Mouse (Mus musculus) lung, postnatal 14 days (tissue): ENCODE data around the gene Gm10318.

Experiments used
- DNase-seq: peaks from one replicate; pipeline ENCODE4 v3.0.0; 2021

Gene Gm10318

DNA sequence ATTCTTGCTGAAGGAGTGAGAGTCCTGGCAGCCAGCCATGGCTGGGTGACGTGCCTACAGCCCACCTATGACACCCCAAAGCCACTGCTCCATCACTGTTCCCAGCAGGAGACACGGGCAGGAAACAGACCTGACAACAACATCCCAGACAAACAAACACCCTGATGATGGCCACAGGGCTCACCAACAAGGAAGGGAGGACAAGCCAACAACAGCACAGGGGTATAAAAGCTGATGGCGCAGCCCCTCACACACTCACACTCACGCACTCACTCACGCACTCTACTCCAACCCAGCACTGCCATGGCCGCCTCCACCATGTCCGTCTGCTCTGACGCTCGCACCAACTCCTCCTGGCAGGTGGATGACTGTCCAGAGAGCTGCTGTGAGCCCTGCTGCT lies at the start of gene Gm10318:
Gm10318 (plus strand) TSS at position 301 of the 400 bp plus-strand sequence.
- no peak for DNase-seq

DNA sequence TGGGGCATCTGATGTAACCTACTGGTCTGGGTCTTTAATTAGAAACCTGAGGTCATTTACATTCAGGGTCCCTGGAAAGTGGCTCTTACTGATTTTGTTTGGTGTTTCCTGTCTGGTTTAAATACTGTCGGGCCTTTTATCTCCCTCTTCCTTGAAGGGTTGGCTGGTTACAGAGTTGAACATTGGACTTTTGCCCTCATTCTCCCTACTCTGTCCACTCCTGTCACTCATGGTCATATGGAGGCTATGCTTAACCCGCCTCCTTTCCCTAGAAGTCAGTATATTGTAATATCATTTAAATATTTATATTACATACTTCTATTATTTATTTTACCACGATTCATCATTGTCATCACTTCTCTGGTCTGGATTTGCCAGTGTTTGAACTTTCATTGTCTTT lies 48.6 kb upstream of the Gm10318 start:
- no peak for DNase-seq

DNA sequence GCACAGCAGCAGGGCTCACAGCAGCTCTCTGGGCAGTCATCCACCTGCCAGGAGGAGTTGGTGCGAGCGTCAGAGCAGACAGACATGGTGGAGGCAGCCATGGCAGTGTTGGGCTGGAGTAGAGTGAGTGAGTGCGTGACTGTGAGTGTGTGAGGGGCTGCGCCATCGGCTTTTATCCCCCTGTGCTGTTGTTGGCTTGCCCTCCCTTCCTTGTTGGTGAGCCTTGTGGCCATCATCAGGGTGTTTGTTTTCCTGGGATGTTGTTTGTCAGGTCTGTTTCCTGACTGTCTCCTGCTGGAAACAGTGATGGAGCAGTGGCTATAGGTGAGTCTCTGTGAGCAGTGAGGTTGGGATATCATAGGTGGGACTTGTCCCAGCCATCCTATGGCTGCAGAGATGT lies 40.9 kb upstream of the Gm10318 start, which contains the start of gene Gm9507:
Gm9507 (minus strand) TSS at position 101 of the 400 bp plus-strand sequence.
- DNase-seq, result no peak

DNA sequence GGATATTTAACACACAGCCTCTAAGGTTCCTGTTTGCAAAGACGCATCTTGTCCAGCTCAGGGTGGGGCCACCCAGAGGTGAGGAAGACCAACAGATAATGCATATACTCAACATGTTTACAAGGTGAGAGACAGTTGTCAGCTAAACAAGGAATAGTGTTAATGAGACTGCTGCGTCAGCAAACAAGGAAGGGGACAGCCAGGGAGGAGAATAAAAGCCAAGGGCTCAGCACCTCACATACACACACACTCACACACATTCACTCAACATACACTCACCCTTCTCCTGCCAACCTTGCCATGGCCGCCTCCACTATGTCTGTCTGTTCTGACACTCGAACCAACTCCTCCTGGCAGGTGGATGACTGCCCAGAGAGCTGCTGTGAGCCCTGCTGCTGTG lies 38.3 kb upstream of the Gm10318 start, which contains the start of gene Gm2696:
Gm2696 (plus strand) TSS at position 301 of the 400 bp plus-strand sequence.
- DNase-seq, result no peak

DNA sequence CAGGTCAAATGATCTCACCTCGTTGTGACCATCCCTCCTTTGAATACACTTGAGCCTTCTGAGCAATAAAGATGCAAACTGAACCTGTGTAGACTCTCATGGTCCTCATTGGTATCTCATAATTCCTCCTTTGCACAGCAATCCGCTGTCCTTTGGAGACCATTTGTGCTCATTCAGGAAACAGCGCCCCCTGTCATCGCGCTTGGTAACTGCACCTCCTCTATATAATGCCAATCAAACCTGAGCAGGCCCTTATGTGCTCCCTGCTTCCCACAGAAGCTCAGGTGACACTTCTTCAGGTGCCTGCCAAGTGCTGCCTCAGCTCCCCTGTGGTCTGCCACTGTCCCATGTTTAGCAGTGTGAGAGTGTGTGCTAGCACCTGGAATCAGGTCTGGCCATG lies 37.1 kb upstream of the Gm10318 start:
- peak; percentile 30 for DNase-seq

DNA sequence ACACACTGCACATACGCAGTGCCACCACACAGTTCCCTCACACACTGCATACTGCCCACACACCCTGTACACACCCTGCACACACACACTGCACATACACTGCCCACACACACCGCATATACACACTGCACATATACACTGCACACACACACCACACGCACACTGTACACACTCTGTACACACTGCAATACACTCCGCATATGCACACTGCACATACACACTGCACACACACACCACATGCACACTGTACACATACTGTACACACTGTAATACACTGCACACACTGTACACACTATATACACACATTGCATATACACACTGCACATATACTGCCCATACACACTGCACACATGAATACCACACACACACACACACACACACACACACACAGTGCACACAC lies 34.1 kb upstream of the Gm10318 start:
- no peak for DNase-seq

DNA sequence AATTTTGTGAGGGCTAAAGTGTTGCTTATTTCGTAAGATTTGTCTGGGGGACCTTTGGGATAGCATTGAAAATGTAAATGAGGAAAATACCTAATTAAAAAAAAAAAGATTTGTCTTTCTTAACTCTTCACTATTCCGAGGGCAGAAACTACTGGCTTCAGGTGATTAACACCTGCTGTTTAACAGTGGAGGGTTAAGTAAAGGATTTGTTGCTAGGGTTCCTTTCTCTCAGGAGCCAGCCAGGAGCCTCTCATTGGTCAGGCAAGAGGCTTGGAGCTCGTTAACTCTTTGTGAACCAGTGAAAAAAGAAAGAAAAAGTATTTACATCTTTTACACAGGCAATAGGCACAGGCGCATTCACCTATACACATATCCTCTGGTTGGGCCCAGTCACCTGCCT lies 33.5 kb upstream of the Gm10318 start:
- no peak for DNase-seq

DNA sequence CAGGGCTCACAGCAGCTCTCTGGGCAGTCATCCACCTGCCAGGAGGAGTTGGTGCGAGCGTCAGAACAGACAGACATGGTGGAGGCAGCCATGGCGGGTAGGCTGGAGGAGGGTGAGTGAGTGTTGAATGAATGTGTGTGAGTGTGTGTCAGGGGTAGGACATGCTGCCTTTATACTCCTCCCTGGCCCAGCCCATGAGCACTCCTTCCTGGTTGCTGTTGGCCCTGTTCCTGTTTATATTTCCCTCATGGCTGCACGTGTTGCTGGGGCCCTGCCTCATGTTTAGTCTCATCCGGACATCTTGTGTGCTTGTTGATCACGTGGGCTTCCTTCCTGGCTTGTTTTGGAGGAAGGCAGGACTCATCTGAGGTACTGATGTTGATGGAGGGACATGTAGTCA lies 25.7 kb upstream of the Gm10318 start, which contains the start of gene Krtap10-4:
Krtap10-4 (minus strand) TSS at position 145 of the 400 bp plus-strand sequence.
- DNase-seq, result no peak

DNA sequence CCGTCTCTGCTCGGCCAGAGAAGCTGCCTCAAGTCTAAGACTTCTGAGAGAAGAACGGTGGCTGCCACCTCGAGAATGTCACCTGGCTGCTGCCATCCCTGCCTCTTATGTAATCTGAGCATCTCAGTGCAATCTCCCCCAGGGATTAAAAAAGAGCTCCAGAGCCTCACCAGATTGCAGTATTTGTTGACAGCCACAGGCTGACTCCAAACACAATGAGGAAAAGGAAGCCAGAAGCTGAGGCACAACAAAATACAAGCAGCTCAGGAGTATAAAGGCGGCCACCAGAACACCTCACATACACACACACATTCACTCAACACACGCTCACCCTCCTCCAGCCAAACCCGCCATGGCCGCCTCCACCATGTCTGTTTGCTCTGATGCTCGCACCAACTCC lies 17.0 kb upstream of the Gm10318 start, which contains the start of gene Krtap10-10:
Krtap10-10 (plus strand) TSS at position 301 of the 400 bp plus-strand sequence.
- DNase-seq, result no peak

DNA sequence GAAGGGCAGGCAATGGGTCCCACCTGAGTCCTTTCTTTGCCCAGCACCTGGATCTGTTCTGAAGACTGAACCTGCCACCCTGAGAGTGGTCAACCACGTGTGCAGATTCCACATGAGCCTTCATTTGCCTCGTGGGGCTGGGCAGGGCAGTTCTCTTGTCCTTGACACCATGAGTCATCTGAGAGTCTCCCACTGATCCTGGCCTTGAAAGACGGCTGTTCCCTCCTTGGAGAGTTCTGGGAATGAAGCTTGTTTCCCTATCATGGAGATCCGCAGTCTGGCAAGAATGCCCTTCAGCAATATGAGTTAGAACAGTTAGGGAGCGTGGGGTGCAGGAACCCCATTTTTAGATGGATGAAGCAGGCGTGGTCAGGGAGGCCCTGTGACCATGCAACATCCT lies 13.7 kb upstream of the Gm10318 start:
- DNase-seq, result no peak

DNA sequence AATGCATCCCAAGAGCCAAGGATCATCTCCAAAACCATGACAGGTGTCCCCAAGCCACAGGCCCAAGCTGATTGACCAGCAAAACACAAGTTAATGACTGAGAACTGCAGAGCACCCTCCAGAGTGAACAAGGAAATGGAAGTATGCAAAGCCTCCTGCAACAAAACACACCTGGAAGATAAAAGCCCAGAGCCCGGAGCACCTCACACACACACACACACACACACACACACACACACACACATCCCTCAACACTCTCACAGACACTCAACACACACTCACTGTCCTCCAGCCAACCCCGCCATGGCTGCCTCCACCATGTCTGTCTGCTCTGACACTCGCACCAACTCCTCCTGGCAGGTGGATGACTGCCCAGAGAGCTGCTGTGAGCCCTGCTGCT lies 6.2 kb upstream of the Gm10318 start, which contains the start of gene Gm36176:
Gm36176 (plus strand) TSS at position 301 of the 400 bp plus-strand sequence.
- no peak for DNase-seq

DNA sequence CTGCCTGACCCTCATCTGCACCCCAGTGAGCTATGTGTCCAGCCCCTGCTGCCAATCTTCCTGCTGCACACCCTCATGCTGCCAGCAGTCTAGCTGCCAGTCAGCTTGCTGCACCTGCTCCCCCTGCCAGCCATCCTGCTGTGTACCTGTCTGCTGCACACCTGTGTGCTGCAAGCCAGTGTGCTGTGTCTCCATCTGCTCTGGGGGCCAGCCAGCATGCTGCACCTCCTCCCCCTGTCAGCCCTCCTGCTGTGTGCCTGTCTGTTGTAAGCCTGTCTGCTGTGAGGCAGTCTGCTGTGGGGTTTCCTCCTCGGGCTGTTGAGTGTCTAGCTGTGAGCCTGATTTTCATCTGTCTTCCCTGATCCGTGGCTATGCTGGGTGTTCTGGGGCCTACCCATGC lies 5.7 kb upstream of the Gm10318 start:
- DNase-seq, result no peak

DNA sequence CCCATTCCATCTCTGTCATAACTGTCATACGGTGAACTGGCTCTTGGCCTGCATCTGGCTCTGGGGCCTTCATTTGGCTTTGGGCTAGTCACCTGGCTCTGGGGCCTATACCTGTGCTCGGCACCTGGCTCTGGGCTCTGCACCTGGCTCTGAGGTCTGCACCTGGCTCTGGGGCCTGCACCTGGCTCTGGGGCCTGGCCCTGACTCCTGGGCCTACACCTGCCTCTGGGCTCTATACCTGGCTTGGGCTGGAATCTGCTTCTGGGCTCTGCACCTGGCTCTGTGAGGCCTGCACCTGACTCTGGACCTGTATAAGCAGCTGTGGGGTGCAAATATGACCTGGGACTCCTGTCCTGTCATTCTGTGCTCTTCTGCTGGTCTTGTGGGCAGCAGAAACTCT lies 5.1 kb upstream of the Gm10318 start:
- no peak for DNase-seq

DNA sequence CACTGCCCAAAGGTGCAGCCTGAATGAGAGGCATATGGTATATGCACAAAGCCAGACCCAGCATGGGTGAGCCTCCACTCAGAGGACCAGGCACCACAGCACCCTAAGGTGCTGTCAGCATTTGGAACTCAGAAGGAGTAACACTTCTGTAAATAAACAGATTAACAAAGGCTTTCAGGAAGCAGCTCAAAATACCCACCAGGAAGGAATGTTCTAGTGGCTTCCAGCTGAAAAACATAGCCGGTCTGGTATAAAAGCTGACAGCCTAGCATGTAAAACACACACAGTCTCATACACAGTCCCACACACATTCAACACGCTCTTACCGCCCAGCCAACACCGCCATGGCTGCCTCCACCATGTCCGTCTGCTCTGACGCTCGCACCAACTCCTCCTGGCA lies 9.0 kb downstream of the Gm10318 start, which contains the start of gene Gm3285:
Gm3285 (plus strand) TSS at position 301 of the 400 bp plus-strand sequence.
- DNase-seq, result no peak

DNA sequence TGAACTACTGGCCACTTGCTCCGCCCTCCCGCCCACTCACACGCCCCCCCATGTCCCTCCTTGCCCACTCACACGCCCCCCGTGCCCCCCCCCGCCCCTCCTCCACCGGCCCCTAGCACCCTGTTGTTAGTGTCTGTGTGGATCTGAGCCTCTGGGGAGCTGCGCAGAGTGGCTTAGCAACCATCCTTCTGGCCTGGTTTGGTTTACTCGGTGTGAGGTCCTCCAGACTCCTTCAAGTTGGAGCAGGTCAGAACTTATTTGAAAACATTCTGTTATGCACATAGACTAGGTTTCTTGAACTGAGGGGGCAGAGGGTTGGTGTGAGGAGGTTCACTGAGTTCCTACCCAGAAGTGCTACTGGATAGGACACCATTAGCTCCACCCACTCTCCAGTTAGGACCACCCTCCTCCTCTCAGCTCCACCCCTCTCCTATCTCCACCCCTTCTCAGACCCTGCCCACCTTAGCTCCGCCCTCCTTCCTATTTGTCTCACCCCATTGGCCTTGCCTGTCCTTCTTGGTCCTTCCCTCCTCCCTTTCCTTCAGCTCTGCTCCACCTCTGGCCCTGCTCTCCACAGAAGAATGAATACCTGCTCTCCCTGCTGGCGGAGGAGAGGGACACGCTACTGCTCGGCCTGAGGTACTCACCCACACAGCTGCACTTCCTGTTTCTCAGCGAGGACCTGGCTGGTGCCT lies 11.6 kb downstream of the Gm10318 start:
- peak; percentile 40 for DNase-seq

DNA sequence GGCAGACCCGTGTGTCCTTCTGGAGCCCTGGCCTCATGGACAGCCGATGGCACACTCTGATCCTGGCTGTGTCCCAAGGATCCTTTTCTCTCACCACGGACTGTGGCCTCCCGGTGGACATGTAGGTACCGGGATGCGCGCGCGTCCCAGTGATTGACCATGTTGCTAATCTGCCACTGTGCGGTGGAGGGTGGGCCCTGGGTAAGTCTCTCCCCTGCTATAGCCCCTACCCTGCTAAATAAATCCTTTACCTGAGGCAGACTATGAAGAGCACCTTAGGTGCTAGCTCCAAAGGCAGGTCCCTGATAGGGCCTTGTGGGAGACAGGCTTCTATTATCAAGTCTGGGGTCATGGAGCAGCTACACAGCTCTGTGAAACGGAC lies 12.1 kb downstream of the Gm10318 start:
- no peak for DNase-seq

DNA sequence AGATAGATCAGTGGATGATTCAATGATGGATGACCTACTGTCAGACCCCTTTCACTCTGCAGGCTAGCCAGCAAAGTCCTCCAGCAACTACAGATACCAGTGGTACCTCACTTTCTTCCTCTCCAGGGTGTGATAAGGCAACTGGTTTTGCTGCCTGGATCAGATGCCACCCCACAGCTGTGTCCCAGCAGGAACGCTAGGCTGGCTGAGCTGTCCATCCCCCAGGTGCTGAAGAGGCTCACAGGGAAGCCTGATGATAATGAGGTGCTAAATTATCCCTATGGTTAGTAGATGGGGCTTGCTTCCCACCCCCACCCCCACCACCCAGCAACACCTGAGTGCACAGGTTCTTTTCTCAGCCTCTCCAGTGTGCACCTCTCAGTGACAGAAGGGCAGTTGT lies 14.9 kb downstream of the Gm10318 start:
- DNase-seq, result no peak

DNA sequence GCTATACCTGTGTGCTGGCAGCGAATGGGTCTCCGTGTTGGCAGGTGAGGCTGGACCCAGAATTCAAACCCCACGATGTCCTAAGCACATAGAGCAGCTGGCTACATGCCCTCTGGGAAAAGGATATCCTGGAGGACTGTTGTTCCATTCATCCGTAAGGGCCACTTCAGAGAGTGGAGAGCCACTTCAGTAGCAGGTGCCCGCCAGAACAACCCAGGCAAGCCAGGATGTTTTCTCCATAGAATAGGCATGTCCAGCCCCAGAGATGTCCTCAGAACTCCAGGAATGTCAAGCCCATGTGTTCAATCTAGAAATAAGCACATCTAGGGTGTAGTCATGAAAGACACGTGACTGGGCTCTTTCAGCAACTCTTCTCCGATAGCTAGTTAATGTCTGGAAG lies 17.0 kb downstream of the Gm10318 start:
- DNase-seq, result peak; percentile 30

DNA sequence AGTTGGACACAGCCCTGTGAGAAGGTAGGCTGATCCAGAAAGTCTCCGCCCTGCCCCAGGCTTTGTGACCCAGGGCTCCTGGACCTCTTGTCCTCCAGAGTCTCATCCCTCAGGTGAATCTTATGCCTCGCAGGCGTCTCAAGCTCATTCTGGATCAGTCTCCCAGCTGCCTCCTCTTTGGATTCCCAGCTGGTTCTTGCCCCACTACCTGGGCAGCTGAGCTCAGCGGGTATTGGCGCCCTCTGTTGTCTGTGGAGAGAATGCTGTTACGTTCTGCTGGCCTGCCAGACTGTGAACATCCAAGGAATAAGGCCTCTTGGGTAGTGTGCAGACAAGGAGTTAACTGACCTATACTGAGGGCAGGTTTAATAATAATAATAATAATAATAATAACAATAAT lies 26.3 kb downstream of the Gm10318 start:
- peak; percentile 42 for DNase-seq

DNA sequence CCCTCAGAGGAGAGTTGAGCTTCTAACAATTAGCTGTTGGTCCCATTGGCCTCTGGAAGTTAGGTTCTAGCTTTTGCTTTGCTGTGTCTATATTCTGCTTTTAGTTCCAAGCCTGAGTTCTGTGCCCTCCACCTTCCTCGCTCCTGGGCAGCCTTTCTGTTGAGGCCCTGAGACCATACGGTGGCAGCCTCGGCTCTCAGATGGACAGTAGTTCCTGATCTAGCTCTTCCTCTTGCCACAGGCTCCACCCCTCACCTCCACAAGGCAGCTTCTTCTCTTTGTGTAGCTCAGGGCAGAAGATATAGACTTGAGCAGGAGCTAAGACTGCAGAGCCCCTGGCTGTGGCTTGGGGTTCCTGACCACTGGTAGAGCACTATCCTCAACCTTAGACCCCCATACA lies 27.6 kb downstream of the Gm10318 start:
- no peak for DNase-seq

DNA sequence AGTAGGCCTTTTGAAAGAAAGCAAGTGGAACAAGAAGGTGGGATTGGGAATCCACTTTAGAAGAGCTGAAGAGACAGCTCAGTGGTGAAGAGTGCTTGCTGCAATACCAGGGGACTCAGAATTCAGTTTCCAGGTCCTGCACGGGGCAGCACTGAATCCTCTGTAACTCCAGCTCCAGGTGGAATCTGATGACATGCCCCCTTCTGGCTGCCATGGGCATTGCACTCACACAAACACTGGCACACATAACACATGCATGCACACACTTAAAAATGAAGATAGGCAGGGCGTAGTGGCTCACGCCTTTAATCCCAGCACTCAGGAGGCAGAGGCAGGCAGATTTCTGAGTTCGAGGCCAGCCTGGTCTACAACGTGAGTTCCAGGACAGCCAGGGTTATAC lies 29.9 kb downstream of the Gm10318 start:
- DNase-seq, result no peak

DNA sequence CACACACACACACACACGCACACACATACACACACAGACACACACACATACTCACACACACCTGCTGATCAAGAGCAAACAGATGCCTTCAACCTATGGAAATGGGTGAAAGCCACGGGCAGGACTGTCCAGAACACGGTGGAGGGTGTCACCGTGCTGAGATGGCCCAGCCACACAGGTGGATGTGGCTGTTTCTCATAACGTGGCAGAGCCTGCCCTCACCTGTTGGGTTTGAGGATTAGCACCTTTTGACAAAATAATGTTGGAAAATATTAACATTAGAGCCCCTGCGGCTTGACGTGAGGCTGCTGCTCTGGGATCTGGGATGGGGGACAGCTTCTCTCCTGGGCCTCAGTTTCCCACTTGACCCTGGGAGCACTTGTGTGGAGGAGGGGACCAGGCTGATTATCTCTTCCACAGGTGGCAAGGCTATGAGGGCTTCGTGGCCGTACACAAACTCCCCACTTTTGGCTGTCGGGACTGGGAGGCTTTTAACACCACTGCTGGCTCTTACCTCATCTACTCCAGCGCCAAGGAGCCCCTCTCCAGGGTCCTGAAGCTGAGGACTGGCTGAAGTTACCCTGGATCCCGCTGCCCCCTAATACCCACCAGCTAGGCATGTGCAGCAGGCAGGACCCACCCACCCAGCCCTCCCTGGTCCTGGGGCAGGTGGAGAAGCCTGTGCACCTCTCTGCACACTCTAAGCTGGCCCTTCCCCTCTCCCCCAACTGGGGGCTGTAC lies 33.5 kb downstream of the Gm10318 start:
- DNase-seq, result no peak

DNA sequence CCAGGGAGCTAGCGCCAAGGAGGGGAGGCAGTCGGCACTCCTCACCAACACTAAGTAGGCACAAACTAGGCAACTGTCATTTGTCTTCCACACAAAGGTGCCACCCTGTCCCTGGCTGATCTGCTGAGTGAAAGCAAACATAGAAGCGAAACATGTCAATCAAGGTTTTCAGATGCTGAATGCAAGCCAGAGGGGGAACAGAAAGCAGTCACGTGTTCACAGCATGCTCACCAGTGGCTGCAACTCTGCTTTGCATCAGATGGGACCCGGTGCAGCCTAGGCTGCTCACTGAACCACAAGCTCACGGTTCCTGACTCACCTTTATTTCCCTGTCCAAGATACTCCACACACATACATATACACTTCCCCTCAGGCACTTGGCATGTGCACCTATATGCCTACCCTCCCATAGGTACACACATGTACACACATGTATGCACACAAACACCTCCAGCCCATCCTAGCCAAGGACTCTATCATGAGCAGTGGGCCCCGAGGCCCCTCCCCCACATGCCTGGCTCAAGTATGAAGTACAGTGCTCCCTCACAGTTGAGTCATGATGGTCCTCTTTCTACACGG lies 38.4 kb downstream of the Gm10318 start:
- DNase-seq, result no peak

DNA sequence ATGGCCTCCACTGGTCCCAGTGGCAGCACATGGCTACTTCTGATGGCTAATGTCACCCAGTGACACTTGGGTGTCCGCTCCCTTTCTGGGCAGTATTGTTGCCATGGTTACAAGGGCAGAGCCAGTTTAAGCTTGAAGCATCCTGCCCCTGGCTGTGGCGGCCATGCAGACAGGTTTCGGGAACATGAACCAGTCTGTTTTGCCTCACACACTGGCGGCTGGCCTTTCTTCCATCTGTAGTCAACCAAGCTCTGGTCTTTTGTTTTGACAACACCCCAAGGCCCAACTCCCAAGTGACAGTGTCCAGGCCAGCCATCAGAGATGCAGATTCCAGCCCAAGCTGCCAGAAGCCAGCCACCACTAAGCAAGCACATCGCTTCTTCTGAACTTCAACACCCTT lies 42.9 kb downstream of the Gm10318 start:
- DNase-seq, result no peak
